Mouse (Mus musculus) intestine, embryonic 14.5 days (tissue): ENCODE measurements around the gene Ppp1r1b. TPM values are rescaled to one million over a fixed set of nuclear protein-coding genes. Genes with fewer than 3 reads are reported as not detected.

Experiments
- ATAC-seq: fragments of 200-750 bp; cut with Nextera tagmentation; replicated peaks from 2 replicates; pipeline ENCODE4 v1.8.0; 2017; ENCODE audit warnings: low read depth, moderate number of reproducible peaks, moderate TSS enrichment, moderate library complexity; ENCODE audit not compliant: low FRiP score, low TSS enrichment
- DNase-seq: peaks from one replicate; pipeline ENCODE4 v3.0.0-alpha.2; 2018; ENCODE audit warnings: low spot score
- H3K27ac ChIP-seq: fragments of 300-500 bp; sonication (generic); 2 replicates; pipeline ENCODE4 v1.5.1; 2014; ENCODE audit warnings: low read depth, mild to moderate bottlenecking, control low read depth
- H3K27me3 ChIP-seq: fragments of 300-500 bp; sonication (generic); replicated peaks from 2 replicates; pipeline ENCODE4 v1.6.1; 2014; ENCODE audit warnings: low read length, control low read depth; ENCODE audit not compliant: control insufficient read depth, insufficient read depth
- H3K36me3 ChIP-seq: fragments of 300-500 bp; sonication (generic); 2 replicates; pipeline ENCODE4 v1.6.1; 2014; ENCODE audit warnings: low read length, control low read depth; ENCODE audit not compliant: control insufficient read depth, insufficient read depth
- H3K4me1 ChIP-seq: fragments of 300-500 bp; sonication (generic); replicated peaks from 2 replicates; pipeline ENCODE4 v1.6.1; 2014; ENCODE audit warnings: low read length, control low read depth, mixed read lengths; ENCODE audit not compliant: control insufficient read depth, insufficient read depth
- H3K4me2 ChIP-seq: fragments of 300-500 bp; sonication (generic); 2 replicates; pipeline ENCODE4 v1.6.1; 2014; ENCODE audit warnings: low read length
- H3K4me3 ChIP-seq: fragments of 300-500 bp; sonication (generic); 2 replicates; pipeline ENCODE4 v1.5.1; 2014; ENCODE audit warnings: low read depth, low read length, control low read depth, mixed read lengths
- H3K9ac ChIP-seq: fragments of 300-500 bp; sonication (generic); 2 replicates; pipeline ENCODE4 v1.6.1; 2014; ENCODE audit warnings: mild to moderate bottlenecking, low read length
- H3K9me3 ChIP-seq: fragments of 300-500 bp; sonication (generic); 2 replicates; pipeline ENCODE4 v1.6.1; 2016; ENCODE audit warnings: low read length, control low read depth; ENCODE audit not compliant: control insufficient read depth
- WGBS: fragments of 180-500 bp; shearing (Covaris S2); extraction: QIAGEN DNeasy Blood & Tissue Kit; methylation state at CpG from one replicate; pipeline ENCODE4 v1.1.7; 2014; 5-methylcytosine and 5-hydroxymethylcytosine counted together
- polyA plus RNA-seq: library from polyadenylated mRNA; unstranded; fragments of >200 nt; fragmentation: Nextera tagmentation; extraction: Ambion mirVana; gene quantifications from 2 replicates; pipeline ENCODE4 v1.2.1, GENCODE M21; 2014

Gene Ppp1r1b
- 21.4 and 22.6 TPM in 2 replicates for polyA plus RNA-seq

GRCm38 (mm10) chr11:98348083-98348961, at the start of gene Ppp1r1b:
TSS of gene Ppp1r1b (plus strand) at chr11:98348404.
- peak within 1 kb of the TSS; percentile 89 for H3K4me2 ChIP-seq
- H3K36me3 ChIP-seq, result no peaks in the 10 kb centered on the region
- WGBS, result 1% methylated on average over 55 of the region's 55 CpGs
- peaks cover 7% of the 10 kb centered on the region; the same call in 1 of the 2 replicates for H3K4me1 ChIP-seq
- DNase-seq (peak; percentile 75), ATAC-seq (peak; percentile 66)
- H3K27ac ChIP-seq, result no peak within 1 kb of the TSS
- H3K27me3 ChIP-seq, result peaks cover 76% of the 10 kb centered on the region
- H3K9ac ChIP-seq, result peak within 1 kb of the TSS; percentile 38
- H3K9me3 ChIP-seq, result no peaks in the 10 kb centered on the region
- H3K4me3 ChIP-seq, result peak within 1 kb of the TSS; percentile 48

GRCm38 (mm10) chr11:98298484-98299205, 49.6 kb upstream of the Ppp1r1b start:
- ATAC-seq (no peak), DNase-seq (no peak)
- Histone ChIP-seq H3K36me3 (no peaks in the 10 kb centered on the region), H3K27me3 (peaks cover 12% of the 10 kb centered on the region), H3K4me3 (no peak overlapping the region), H3K9me3 (no peaks in the 10 kb centered on the region), H3K27ac (no peak overlapping the region), H3K9ac (no peak overlapping the region), H3K4me1 (peaks cover 15% of the 10 kb centered on the region; the same call in 1 of the 2 replicates), H3K4me2 (no peak overlapping the region)
- 16% methylated on average over 10 of the region's 10 CpGs for WGBS

- Histone ChIP-seq H3K4me2 (no peak overlapping the region), H3K9ac (no peak overlapping the region), H3K4me3 (no peak overlapping the region), H3K9me3 (no peaks in the 10 kb centered on the region), H3K4me1 (no peaks in the 10 kb centered on the region), H3K27me3 (peaks cover 68% of the 10 kb centered on the region), H3K36me3 (no peaks in the 10 kb centered on the region), H3K27ac (no peak overlapping the region)
- peak; percentile 93 for DNase-seq
- ATAC-seq, result no peak; the same call in 1 of the 2 replicates
- WGBS, result 2% methylated on average over 26 of the region's 26 CpGs
Observed at GRCm38 (mm10) chr11:98313790-98314323, 34.3 kb upstream of the Ppp1r1b start.

GRCm38 (mm10) chr11:98317479-98317878, 30.7 kb upstream of the Ppp1r1b start:
- DNase-seq (no peak), ATAC-seq (no peak)
- 0 out of 2 replicates have a peak, but pooled peaks cover 2% of the 10 kb centered on the region for H3K9me3 ChIP-seq
- no peak overlapping the region for H3K27ac ChIP-seq
- H3K9ac ChIP-seq, result no peak overlapping the region
- 7% methylated on average over 7 of the region's 7 CpGs for WGBS
- H3K4me2 ChIP-seq, result no peak overlapping the region
- H3K27me3 ChIP-seq, result peaks cover 91% of the 10 kb centered on the region
- H3K4me1 ChIP-seq, result no peaks in the 10 kb centered on the region
- no peak overlapping the region for H3K4me3 ChIP-seq
- no peaks in the 10 kb centered on the region for H3K36me3 ChIP-seq

DNA sequence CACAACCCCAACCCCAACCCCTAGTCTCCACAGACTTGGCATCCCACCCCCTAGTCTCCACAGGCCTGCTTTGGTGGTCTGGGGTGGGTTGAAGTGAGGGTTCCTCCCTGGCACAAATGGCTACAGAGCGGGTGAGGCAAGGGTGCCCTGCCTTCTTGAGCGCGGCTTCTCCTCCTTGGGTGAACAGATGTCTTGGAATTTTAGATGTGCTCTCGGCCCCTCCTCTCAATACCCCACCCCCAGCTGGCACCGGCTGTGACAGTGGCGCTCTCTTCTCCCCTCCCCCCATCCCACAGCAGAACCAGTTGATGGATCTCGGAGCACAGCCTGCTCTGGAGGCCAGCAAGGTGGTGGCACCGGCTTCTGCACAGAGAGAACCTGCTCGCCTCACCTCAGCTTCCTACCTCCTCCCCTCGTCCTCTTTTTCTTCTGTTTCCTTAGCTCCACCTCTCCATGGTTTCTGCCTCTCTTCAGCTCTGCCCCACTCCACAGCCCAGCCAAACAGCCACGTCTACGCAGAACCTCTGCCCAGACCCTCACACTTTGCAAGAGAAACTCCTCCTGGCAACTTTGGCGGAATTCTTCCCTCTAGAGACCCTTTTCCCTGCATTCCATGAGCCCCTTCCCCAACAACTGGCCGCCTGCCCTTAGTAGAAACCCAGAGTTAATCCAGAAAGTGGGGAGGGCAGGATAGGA, 29.6 kb upstream of the Ppp1r1b start:
- WGBS, result 4% methylated on average over 14 of the region's 14 CpGs
- Histone ChIP-seq H3K36me3 (no peaks in the 10 kb centered on the region), H3K27ac (no peak overlapping the region), H3K4me1 (no peaks in the 10 kb centered on the region), H3K4me2 (no peak overlapping the region), H3K9ac (no peak overlapping the region), H3K27me3 (peaks cover 94% of the 10 kb centered on the region), H3K9me3 (0 out of 2 replicates have a peak, but pooled peaks cover 2% of the 10 kb centered on the region), H3K4me3 (no peak overlapping the region)
- no peak for ATAC-seq
- no peak for DNase-seq

- Histone ChIP-seq H3K4me1 (no peaks in the 10 kb centered on the region), H3K36me3 (no peaks in the 10 kb centered on the region), H3K9ac (no peak overlapping the region), H3K4me3 (no peak overlapping the region), H3K9me3 (0 out of 2 replicates have a peak, but pooled peaks cover 2% of the 10 kb centered on the region), H3K27ac (no peak overlapping the region), H3K27me3 (peaks cover 95% of the 10 kb centered on the region), H3K4me2 (no peak overlapping the region)
- ATAC-seq, result no peak
- no peak for DNase-seq
- 5% methylated on average over 15 of the region's 15 CpGs for WGBS
Observed at GRCm38 (mm10) chr11:98319120-98319519, 29.1 kb upstream of the Ppp1r1b start.

- no peaks in the 10 kb centered on the region for H3K36me3 ChIP-seq
- DNase-seq (no peak), ATAC-seq (no peak)
- 0 out of 2 replicates have a peak, but pooled peaks cover 2% of the 10 kb centered on the region for H3K9me3 ChIP-seq
- H3K27ac ChIP-seq, result no peak overlapping the region
- H3K4me3 ChIP-seq, result no peak overlapping the region
- H3K4me1 ChIP-seq, result no peaks in the 10 kb centered on the region
- H3K4me2 ChIP-seq, result no peak overlapping the region
- 17% methylated on average over 4 of the region's 4 CpGs for WGBS
- H3K27me3 ChIP-seq, result peaks cover 95% of the 10 kb centered on the region
- no peak overlapping the region for H3K9ac ChIP-seq
Observed at GRCm38 (mm10) chr11:98319544-98319943, 28.7 kb upstream of the Ppp1r1b start.

DNA sequence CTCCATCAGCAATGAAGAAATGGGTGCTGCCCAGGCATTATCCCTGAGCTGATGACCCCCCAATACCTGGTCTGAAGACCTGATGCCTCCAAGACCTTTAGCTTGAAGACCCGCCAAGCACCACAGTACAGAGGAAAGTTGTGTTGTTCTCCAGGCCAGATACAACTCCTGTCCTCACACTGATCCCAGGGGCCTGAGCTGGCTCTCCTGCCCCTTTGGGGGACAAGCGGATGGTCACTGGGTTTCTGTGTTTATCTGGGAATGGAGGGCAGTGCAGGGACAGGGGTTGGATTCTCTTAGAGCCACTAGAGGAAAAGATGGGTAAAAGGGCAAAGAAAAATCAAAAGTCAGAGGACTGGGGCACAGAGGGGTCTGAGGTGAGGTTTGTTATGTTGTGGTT, 28.3 kb upstream of the Ppp1r1b start:
- Histone ChIP-seq H3K27ac (no peak overlapping the region), H3K36me3 (no peaks in the 10 kb centered on the region), H3K4me1 (no peaks in the 10 kb centered on the region), H3K9ac (no peak overlapping the region), H3K4me2 (no peak overlapping the region), H3K4me3 (no peak overlapping the region), H3K9me3 (0 out of 2 replicates have a peak, but pooled peaks cover 2% of the 10 kb centered on the region), H3K27me3 (peaks cover 97% of the 10 kb centered on the region)
- DNase-seq (no peak), ATAC-seq (no peak)
- 6% methylated on average over 2 of the region's 2 CpGs for WGBS
